Mouse (Mus musculus) stomach, postnatal 0 days (tissue): Measurements from ENCODE around the gene Mapt.

Experiments
- CTCF ChIP-seq: IDR thresholded peaks from 2 replicates; pipeline ENCODE4 v1.5.1; 2016; ENCODE audit warnings: antibody characterized with exemption, low read depth, mild to moderate bottlenecking, moderate library complexity
- EP300 ChIP-seq: optimal IDR thresholded peaks from 2 replicates; pipeline ENCODE3; 2016; ENCODE audit warnings: antibody characterized with exemption

DNA sequence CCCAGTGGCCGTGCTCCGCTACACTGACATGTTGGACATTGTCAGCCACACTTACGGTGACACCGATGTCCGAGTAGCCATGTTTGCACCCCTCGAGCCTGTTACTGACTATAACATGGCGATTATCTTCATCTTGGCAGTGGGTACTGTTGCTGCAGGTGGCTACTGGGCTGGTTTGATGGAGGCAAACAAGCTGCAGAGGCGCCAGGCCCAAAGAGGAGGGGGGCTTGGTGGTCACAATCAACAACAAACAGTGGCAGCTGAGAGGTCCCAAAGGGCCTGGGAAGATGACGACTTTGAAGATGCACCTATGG lies 44.4 kb upstream of the Mapt start:
- no peak for TF ChIP-seq CTCF
- TF ChIP-seq EP300 = no peak
